Mouse (Mus musculus): ENCODE measurements around the gene Gstp3.
"Not testable (repeated sequence)": the region's sequence is repeated elsewhere in the genome, so short reads cannot be mapped to it uniquely, and the experiment has no call there.

The Gstp3 gene

DNA sequence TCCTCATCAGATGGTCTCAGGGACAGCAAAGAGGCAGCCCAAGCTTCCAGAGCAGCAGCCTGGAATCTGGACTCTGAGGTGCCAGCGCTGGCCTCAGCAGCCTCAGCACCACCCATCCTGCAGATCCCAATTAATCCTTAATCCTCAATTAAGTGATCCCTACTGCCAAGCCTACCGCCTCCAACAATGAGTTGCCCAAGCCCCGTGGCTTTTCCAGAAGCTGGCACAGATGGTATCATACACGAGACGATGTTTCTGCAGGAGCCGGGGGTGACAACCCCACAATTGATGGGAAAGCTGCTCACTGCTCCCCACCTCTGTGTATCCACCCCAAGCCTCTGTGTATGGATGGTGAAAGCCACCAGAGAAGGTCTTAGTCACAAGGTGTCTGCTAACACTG is 29.8 kb upstream of the Gstp3 start:
- DNase-seq (ENCODE audit: low read depth), result no peak

DNA sequence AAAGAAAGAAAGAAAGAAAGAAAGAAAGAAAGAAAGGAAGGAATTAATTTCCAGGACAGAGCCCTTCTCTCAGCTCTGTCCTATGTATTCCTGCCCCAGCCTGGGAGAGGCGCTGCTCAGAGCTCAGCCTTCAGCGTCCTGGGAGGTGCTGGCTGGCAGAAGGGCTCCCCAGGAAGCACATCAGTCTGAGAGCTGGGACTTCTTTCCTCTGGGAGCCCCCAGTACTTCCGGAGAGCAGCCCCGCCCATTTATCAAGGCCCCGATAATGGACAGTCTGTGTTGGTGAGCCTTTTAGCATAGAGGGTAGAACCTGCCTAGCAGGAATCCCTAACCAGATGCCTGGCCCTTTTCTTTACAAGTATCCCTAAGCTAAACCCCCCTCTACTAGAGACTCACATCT is 28.8 kb upstream of the Gstp3 start:
- DNase-seq (ENCODE audit: low read depth), result no peak

DNA sequence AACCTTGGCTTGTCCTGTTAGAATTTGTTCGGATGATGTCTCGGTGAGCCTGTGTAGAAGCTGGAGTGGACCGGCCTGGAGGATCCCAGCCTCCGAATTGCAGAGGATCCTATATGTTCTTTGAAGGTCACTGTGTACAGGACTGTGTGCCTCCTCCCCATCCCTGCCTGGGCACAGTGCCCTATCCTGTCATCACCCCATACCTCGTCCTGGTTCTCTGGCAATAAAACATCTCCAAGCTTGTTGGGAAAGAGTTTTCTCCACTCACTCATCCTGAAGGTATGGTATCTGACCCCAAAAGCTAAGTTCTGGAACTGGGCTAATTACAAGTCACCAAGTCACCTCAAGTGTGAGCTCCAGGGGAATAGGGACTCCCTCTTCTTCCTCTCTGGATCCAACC is 27.7 kb upstream of the Gstp3 start:
- DNase-seq (ENCODE audit: low read depth), result no peak

- DNase-seq (ENCODE audit: low read depth), result no peak
Measured at GRCm38 (mm10) chr19:4086156-4086555, 26.8 kb upstream of the Gstp3 start.

DNA sequence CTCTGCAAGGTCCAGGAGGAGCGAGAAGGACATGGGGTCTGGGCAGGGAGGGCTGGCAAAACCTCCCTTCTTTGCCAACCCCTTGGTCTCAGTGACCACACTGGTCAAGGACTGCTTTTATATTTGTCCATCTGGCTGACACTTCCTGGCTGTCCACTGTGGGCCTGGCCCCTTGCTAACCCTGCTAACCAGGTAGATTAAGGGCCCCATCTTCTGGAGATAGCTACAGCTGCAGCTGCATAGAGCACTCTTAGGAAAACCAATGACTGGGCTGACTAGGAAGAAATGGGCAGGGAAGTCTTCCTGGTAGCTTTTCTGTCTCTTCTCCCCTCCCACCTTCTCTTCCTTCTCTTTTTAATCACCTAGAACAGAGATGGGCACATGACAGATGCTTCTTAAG is 25.6 kb upstream of the Gstp3 start:
- DNase-seq (ENCODE audit: low read depth), result no peak

- DNase-seq (ENCODE audit: low read depth), result no peak
Measured at GRCm38 (mm10) chr19:4083826-4084225, 24.5 kb upstream of the Gstp3 start.

DNA sequence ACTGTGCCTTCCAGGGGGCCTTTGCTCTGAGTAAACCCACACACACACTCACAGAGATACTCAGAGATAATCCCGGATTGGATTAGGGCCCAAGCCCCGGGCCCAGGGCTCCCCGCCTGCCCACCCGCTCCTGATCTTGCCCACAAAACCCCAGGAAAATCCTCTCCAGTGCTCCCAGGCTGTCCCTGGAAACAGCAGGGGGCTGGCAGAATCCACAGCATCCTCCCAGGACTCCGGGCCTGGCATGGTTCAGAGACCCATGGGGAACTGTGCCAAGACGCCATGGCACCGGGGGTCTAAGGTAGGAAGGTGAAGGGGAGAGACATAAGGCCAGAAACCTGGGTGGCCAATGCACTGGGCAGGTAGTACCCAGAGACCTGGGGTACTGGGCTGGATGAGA is 23.9 kb upstream of the Gstp3 start:
- no peak for DNase-seq (ENCODE audit: low read depth)

- no peak for DNase-seq (ENCODE audit: low read depth)
Measured at GRCm38 (mm10) chr19:4082219-4082965, 23.0 kb upstream of the Gstp3 start.

GRCm38 (mm10) chr19:4081394-4081793 is 22.0 kb upstream of the Gstp3 start, which contains the start of gene Cabp2:
Cabp2 (plus strand) TSS chr19:4081578.
- no peak for DNase-seq (ENCODE audit: low read depth)

- no peak for DNase-seq (ENCODE audit: low read depth)
Measured at GRCm38 (mm10) chr19:4080511-4081009, 21.2 kb upstream of the Gstp3 start.

DNA sequence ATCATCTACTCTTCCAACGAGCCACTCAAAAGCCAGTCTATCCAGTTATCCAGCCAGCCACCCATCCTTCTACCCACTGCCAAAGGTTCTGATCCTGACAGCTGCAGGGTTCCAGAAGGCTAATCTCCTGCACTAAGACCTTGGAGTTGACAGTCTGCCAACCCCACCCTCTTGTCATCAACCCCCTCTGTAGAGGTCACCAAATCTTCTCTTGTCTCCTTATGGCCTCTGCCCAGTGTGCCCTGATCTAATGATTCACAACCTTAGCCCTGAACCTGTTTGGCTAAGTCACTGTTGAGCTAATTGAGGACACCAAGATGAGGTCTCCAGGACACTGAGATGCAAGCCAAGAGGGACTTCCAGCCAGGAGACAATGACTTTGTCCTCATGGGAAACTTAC is 20.2 kb upstream of the Gstp3 start:
- no peak for DNase-seq (ENCODE audit: low read depth)

DNA sequence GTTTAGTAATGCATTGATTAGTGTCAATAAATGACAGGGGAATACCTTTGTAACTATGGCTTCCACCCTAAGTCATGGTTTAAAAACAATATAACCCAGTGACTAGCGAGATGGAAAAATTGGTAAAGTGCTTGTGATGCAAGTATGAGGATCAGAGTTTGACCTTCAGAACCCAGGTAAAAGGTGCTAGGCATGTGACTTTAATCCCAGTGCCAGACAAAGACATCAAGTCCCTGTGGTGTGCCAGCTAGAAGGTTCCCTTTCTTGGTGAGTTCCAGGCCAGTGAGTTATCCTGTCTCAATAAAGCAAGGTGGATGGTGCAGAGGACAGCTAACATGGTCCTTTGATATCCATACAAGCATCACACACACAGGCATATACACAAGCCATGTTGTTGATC is 16.2 kb upstream of the Gstp3 start:
- DNase-seq (ENCODE audit: low read depth), result no peak

DNA sequence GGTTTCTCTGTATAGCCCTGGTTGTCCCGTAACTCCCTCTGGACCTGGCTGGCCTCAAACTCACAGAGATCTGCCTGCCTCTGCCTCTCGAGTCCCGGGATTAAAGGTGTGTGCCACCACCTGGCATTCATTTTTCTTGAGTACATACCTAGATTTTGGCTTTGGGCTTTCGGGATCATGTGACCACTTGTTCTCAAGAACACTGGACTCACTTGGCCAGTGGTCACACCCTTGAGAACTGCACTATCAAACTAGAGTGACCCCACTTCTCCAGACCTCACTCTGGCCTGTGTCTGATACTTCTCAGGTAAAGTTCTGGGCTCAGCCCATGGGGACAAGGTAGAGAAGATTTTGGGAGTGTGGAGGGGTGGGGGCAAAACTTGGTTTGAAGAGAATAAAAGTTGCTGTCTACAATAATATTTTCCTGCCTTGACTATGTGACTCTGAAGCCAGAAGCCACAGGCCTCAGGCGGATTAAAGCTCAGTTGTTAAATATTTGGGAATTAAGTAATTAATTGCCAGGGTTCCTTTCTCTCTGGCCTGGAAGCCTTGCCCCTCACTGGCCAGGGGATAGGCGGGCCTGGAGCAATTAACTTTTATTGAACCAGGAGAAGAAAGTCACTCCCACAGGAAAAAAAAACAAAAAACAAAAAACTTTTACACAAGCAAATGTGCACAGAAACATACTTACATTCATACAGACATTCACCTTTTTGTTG is 13.5 kb upstream of the Gstp3 start:
- DNase-seq (ENCODE audit: low read depth), result no peak

DNA sequence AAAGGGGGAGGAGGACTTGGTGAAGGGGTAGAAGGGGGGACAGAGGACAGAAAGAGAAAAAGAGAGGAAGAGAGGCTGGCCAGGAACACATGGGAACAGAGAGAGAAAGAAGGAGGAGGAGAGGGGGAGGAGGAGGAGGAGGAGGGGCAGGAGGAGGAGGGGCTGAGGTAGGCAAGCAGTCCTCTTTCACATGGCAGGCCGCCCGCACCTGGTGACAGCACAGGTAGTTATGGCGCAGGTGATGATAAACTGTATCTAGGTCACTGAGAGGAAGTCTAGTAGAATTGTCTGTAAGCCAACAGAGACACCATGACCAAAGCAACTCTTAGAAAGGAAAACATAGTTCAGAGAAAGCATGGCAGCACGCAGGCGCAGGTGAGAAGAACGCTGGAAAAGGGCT is 12.0 kb upstream of the Gstp3 start:
- DNase-seq (ENCODE audit: low read depth), result no peak

GRCm38 (mm10) chr19:4070756-4071155 is 11.4 kb upstream of the Gstp3 start:
- DNase-seq (ENCODE audit: low read depth), result no peak

GRCm38 (mm10) chr19:4070311-4070710 is 10.9 kb upstream of the Gstp3 start:
- DNase-seq (ENCODE audit: low read depth), result no peak

GRCm38 (mm10) chr19:4068717-4069410 is 9.5 kb upstream of the Gstp3 start:
- no peak for DNase-seq (ENCODE audit: low read depth)

GRCm38 (mm10) chr19:4068242-4068641 is 8.9 kb upstream of the Gstp3 start:
- not testable (repeated sequence) for DNase-seq (ENCODE audit: low read depth)

DNA sequence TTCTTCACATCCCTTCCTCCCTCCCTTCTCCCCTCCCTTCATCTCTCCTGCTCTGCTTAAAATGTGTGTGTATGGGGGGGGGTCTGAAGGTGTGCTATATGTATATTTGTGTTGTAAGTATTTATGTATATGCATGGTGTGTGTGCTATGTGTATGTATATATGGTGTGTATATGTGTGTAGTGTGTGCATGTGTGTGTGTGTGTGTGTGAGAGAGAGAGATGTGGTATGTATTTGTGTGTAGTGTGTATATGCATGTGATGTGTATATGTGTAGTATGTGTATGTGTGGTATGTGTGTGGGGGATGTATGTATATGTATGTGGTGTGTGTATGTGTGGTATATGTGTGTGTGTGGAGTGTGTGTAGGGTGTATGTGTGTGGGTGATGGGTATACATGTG is 7.5 kb upstream of the Gstp3 start:
- no peak for DNase-seq (ENCODE audit: low read depth)

DNA sequence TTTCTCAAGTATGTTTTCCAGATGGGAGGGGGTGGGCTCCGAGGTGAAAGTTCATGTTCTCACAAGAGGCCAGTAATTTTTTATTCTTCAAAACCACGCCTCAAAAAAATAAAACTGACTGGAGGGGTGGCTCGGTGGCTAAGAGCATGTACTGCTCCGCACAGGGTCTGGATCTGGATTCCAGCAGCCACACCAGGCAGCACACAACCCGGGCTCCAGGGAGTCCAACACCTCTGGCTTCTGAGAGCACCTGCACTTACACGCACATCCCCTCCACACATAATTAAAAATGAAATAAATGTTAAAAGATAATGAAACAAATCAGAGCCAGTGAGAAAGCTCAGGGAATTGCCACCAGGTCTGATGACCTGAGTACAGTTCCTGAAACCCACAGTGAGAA is 6.9 kb upstream of the Gstp3 start:
- no peak for DNase-seq (ENCODE audit: low read depth)

DNA sequence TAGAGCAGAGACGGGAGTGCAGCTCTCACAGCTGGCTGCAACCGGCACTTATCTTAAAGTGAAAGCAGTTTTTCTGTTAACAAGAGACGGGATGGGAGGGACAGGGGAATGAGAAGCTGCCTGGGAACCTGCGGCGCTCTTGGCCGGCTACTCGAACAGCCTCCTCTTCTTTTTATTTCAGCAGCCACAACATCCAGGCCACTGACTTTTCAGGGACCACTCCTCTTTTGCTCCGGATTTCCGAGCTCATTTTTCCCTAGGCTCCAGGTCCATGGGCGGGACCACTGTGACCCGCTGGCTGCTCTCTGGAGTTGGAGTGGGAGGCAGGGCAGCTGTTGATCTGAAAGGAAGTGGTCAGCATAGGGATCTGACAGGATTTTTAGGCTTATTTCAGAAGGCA is 5.1 kb upstream of the Gstp3 start:
- not testable (repeated sequence) for DNase-seq (ENCODE audit: low read depth)

- not testable (repeated sequence) for DNase-seq (ENCODE audit: low read depth)
Measured at GRCm38 (mm10) chr19:4063357-4063756, 4.0 kb upstream of the Gstp3 start.

DNA sequence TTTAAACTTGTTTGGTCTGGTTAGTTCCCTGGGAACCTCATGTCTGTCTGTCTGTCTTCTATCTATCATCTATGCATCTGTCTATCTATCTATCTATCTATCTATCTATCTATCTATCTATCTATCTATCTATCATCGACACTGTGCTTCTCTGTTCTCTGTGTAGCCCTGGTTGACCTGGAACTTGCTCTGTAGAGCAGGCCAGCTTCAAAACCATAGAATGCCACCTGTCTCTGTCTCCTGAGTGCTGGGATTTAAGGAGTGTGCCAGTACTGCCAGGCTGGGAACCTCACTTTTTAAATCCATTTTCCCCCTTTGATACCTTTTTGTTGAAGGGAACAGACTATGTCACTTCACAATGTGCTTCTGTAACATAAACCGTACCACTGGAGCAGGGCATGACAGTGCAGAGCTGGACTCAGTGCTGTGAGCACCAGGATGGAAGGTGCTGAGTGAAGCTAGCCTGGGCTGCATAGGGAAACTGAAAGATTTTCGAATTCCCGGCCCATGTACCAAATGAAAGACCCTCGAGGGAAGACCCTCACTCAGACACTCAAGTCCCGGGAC is 1.6 kb upstream of the Gstp3 start:
- no peak for DNase-seq (ENCODE audit: low read depth)
